Mouse (Mus musculus) A20 (cell line): ENCODE results near the gene Sec16a.
A peak's percentile ranks its signal among the peaks of the same experiment; 100 is the strongest.

ENCODE experiments used
- DNase-seq: peaks from one replicate; pipeline ENCODE4 v3.0.0-alpha.2; 2011; ENCODE audit warnings: low read depth, low spot score

The Sec16a gene

GRCm38 (mm10) chr2:26474789-26475504 is 29.9 kb upstream of the Sec16a start:
- no peak for DNase-seq

DNA sequence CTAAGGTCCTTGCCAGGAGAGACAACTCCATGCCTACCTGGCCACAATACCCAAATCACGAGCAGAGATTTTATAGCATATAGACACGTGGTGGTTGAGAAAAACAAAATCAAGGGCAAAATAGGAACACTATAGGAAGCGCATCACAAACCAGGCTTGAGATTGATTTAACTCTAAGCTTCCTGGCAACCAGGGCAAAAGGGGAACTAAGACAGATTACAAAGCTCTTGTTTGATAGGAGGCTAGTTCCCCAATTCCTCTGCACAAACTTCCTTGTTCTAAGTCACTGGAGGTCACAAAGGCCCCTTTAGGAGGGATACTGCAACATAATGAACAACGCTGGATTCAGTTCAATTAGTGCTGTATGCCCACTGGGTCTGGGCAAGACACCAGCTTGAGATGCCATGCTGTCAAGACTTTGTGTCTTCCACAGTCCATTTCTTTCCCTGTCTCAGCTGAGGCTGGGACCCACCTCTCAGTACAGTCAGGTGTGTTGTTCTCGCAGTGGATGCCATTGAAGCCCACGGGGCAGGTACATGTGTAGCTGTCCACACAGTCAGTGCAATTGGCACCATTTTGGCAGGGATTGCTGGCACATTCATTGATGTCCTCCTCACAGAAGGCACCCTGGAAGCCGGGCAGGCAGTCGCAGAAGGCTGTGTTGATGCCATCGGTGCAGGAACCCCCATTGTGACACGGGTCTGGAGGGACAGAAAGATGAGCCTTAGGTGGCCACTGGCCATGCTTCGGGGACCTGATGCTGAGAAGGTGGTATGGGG is 27.5 kb upstream of the Sec16a start:
- peak; percentile 20 for DNase-seq

- no peak for DNase-seq
Measured at GRCm38 (mm10) chr2:26471652-26472285, 26.8 kb upstream of the Sec16a start.

GRCm38 (mm10) chr2:26470967-26471366 is 26.0 kb upstream of the Sec16a start:
- DNase-seq, result no peak

DNA sequence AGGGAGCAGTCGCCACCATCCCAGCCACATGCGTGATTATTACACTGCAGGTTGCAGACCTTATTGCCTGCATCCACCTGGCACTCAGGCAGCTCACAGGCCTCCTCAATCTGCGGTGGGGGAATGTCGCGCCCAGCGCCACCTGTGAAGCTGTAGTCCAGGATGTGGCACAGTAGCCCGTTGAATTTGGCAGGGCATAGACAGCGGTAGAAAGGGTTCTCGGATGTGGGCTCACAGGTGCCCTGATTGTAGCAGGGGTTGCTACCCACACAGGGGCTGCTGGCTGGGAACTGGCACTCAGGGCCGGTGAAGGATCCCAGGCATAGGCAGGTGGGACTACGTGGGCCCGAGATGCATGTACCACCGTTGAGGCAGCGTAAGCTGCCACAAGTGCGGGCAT is 23.4 kb upstream of the Sec16a start:
- DNase-seq, result no peak

DNA sequence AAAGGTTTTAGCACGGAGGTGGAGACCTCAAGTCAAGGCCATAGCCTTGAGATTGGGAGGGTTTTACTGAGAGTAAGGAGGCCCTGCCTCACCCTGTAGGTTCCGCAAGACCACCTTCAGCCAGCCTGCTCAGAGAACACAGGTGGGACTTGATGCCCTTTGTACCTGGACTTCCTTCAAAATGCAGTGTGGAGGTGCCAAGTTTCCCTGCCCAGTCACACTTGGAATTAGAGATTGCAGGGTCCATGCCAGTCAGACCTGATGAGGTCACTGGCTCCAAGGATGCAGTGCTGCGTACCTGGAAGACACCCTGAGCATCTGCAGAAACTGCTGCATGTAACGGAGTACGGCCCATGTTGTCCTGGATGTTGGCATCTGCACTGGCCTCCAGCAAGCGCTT is 18.4 kb upstream of the Sec16a start:
- no peak for DNase-seq

DNA sequence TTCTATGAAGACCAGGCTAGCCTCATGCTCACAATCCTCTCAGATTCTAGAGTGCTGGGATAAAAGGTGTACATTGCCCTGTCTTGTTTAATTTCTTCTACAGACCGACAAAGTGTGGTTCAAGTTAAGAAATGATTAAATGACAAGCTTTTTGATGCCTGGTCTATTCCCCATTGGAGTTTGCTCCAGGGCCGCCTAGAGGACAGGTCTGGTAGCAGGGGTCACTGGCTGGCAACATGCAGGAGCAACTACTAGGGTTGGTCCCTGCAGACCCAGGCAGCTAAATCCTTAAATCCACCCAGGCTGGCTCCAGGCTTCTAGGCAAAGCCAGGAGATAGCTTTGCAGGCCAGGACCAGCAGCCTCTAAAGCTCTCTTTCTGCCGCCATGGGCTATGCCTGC is 18.0 kb upstream of the Sec16a start:
- DNase-seq, result no peak

DNA sequence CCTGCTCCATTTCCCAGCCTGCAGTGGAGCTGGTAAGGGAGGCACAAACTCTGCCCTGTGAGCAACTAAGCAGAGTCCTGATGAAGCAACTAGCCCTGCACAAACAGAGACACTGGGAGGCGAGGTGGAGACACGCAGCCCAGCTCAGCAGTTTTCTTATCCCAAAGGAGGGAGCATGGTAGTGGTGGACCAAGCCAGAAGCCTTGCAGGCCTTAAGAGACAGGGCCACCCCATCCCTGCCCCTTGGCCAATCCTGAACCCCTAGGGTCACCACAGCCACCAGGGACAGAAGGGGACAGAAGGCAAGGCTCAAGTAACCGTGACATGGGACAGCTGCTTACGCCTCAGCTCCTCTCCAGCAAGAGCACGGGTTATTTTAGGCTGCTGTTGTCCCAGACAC is 16.7 kb upstream of the Sec16a start:
- DNase-seq, result no peak

DNA sequence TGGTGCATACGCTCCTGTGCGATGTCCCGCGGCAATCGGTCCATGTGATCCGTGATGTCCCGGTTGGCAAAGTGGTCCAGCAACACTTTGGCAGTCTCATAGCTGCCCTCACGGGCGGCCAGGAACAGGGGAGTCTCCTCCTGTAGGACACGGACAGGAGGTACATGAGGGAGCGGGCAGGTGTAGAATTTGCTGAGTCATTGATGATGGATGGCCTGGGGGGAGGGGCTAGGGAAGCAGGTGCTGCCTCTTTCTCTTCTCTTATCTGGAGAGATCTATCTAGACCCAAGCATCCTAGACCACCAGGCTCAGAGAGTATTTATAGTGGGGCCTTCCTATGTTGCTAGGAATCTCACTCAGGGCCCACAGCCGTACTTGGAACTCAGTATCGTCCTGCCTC is 15.8 kb upstream of the Sec16a start:
- peak; percentile 35 for DNase-seq

GRCm38 (mm10) chr2:26460097-26460646 is 15.2 kb upstream of the Sec16a start:
- peak; percentile 4 for DNase-seq

GRCm38 (mm10) chr2:26459478-26459877 is 14.5 kb upstream of the Sec16a start:
- DNase-seq, result no peak

- peak; percentile 19 for DNase-seq
Measured at GRCm38 (mm10) chr2:26458402-26459124, 13.5 kb upstream of the Sec16a start.

DNA sequence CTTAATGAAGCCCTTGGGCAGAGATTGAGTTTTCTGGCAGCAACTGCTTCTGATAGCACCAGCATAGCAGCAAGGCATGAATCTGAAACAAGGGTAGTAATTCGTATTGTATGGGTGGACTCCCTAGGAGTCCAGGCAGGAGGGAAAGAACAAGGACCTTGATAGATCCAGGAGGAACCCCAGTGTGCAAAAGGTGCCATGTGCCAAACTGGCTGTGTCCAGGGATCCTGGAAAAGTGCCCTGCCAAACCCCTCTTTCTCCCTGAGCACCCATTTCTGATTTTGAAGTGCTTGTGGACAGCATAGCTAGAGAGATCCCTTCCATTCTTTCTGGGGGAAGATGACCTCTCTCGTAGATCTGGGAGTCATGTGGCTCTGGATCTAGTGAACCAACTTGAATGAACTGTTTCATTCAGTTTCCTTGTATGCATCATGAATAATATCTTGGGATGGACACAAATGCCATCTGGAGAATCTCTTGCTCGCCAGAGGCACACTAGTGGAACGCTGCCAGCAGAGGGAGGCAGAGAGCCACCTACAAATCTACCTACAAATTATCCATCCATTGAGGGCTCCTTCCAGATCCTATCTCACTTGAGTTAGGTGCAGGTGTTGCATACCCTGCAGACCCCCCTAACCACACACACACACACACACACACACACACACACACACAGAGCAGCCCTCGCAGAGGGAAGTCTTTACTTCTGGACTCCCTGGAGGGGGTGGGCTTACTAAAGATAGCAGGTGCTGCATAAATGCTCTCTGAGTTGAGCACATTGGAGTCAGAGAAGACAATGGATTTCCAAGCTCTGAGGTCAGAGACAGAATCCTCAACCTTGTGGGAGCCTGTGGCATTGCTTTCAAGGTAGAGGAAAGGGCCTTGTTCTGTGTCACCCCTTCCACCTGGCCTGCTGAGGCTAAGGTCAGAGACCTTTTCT is 4.4 kb upstream of the Sec16a start:
- peak; percentile 59 for DNase-seq

DNA sequence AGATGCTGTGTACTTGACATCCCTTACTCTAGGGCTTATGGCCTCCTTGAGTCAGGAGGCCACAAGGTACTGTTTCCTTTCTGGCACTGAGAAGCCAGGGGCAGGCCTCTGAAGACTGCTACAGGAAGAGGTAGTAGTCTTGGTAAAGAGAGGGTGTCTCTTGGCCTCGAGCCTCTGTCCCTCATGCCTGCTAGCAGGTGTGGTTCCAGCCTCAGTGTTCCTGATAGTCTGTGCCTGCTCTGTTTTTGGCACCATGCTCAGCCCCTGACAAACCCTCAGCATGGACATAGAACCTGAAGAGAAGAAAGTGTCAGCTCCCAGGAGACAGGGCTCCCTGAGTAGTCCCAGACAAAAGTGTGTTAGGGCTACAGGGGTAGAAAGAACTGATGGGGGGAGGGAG is 2.4 kb upstream of the Sec16a start:
- DNase-seq, result no peak

DNA sequence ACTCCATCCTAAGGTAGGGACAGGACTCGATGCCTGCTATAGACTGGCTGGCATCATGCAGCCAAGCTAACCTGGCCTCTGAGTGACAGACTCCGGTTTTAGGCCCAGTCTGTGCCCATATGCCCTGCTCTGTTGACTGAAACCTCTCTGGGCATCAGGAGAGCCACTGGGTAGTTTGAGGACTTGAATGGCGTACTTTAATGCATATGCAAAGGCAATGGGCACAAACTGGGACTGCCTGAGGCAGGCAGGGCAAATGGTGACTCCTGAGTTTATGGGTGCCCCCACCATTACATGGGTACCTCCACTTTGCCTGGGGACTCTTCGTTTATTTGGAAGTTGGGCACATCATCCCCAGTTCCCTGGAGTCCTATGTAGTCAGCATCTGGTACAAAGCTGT is 1.7 kb upstream of the Sec16a start:
- DNase-seq, result peak; percentile 4

- no peak for DNase-seq
Measured at GRCm38 (mm10) chr2:26445666-26446445, 840 bp upstream of the Sec16a start.

- no peak for DNase-seq
Measured at GRCm38 (mm10) chr2:26444368-26444767, 648 bp downstream of the Sec16a start.

GRCm38 (mm10) chr2:26443876-26444275 is 1.1 kb downstream of the Sec16a start:
- DNase-seq, result peak; percentile 40

GRCm38 (mm10) chr2:26442843-26443242 is 2.2 kb downstream of the Sec16a start:
- DNase-seq, result peak; percentile 9

GRCm38 (mm10) chr2:26441688-26442087 is 3.3 kb downstream of the Sec16a start:
- no peak for DNase-seq
